Mouse (Mus musculus) heart, postnatal 0 days (tissue): ENCODE results near the gene Ppp1r27.

Experiments
- CTCF ChIP-seq: IDR thresholded peaks from 2 replicates; pipeline ENCODE4 v1.5.1; 2016; ENCODE audit warnings: antibody characterized with exemption, control low read depth, low read depth
- EP300 ChIP-seq: IDR thresholded peaks from 2 replicates; pipeline ENCODE4 v1.6.1; 2016; ENCODE audit warnings: antibody characterized with exemption, low read depth

DNA sequence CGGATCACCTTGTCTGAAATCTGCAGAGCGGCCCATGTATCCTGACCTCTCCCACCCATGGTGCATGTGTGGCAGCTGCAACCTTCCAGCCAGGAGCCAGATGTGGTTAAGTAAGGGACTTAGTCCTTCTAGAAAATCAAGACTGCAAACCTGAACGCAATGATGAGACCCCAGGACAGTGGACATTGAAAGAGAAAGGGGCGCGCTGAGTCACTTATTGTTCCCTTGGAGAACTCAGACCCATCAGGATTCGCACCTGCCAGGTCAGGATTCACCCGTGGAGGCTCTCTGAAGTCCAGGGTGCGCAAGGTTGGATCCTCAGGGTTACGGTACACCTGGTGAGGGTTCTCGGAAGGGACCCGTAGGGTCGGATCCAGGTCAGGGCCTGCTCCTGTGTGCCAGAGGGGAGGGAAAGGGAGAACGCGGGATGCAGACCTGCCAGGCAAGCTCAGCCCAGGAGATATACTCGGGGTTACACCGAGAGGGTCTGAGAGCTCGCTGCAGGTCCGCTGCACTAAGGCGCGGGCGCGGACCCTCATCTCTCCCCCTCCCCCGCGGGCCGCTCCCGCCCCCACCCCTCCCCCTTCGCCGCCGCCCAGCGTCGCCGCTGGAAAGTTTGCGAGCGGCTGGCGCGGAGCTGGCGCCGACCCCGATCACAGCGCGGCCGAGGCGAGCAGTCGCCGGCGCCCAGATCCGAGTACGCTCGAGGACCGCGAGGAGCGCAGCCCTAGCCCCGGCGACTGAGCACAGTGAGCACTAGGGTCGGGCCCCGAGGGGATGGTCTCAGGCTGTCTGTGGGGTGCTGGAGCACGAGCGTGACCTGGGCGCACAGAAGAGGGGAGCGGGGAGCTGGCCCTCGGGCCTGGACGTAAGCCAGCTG, 20.6 kb downstream of the Ppp1r27 start, which contains the start of gene Gcgr:
- TF ChIP-seq EP300, result no peak
- no peak for TF ChIP-seq CTCF
